Mouse (Mus musculus): ENCODE data around the gene Cenpv.

DNA sequence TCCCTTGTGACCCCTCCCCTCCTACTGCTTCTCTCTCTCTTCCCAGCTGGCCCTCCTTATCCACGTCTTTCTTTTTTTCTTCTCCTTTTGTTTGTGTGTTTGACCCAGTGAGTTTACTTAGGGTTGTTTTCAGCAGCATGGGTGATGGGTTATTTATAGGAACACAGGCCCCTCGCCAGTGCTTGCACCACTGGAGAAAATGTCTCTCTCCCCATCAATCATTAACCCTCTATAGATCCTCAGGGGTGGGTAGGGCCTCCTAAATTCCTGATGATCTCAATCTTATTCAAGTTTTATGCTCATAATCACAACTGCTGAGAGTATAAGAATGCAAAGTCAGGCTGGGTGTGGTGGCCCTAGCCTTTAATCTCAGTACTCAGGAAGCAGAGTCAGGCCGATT lies 41.9 kb downstream of the Cenpv start:
- TF ChIP-seq HCFC1 (IDR thresholded peaks at IDR 0.05; ENCODE audit: borderline replicate concordance, insufficient read depth, low read length): no peak
- TF ChIP-seq ZNF384 (IDR thresholded peaks at IDR 0.05; ENCODE audit: low read depth, low read length): no peak
- no peak for TF ChIP-seq MAFK (IDR thresholded peaks at IDR 0.05; ENCODE audit: insufficient read depth, low read depth, low read length)
- no peak for TF ChIP-seq ZC3H11A (IDR thresholded peaks at IDR 0.05; ENCODE audit: borderline replicate concordance, low read depth, low read length)
